ENCODE assay signal across 13 mouse cellular contexts in genomic region chr4:119865827-119866455, GRCm38 (mm10).
DNase-seq lines count a peak whose midpoint lies in the region; ATAC-seq and TF ChIP-seq lines count a peak whose summit lies in the region.
"Had no signal": no experiment of that assay in that cellular context is flagged by ENCODE, and none has a peak within 500 bp of the region (broad histone marks: within the 10 kb centered on the region; RNA-seq: fewer than 3 reads in every experiment).

No protein-coding gene starts in this region.

- no peaks in the 10 kb centered on the region for H3K36me3 ChIP-seq in hindbrain, postnatal 0 days (ENCODE audit: insufficient read depth, low read length)
- H3K36me3 ChIP-seq in hindbrain, embryonic 10.5 days, result no peaks in the 10 kb centered on the region
- H3K36me3 ChIP-seq in limb, embryonic 15.5 days, result no peaks in the 10 kb centered on the region
- H3K36me3 ChIP-seq in liver, embryonic 12.5 days, result no peaks in the 10 kb centered on the region

- WGBS in hindbrain, postnatal 0 days, result 59% methylated on average over 3 of the region's 3 CpGs
- 68% methylated on average over 3 of the region's 3 CpGs for WGBS in hindbrain, embryonic 10.5 days
- 37% methylated on average over 3 of the region's 3 CpGs for WGBS in limb, embryonic 15.5 days
- WGBS in liver, embryonic 12.5 days (ENCODE audit: insufficient replicate concordance), result 66% methylated on average over 3 of the region's 3 CpGs

- no peaks in the 10 kb centered on the region for H3K27me3 ChIP-seq in hindbrain, postnatal 0 days (ENCODE audit: insufficient read depth, low read length)
- no peaks in the 10 kb centered on the region for H3K27me3 ChIP-seq in hindbrain, embryonic 10.5 days (ENCODE audit: insufficient read depth, poor library complexity, severe bottlenecking)
- peaks cover 7% of the 10 kb centered on the region; the same call in 1 of the 2 replicates for H3K27me3 ChIP-seq in limb, embryonic 15.5 days
- H3K27me3 ChIP-seq in liver, embryonic 12.5 days (replicated peaks), result peaks cover 4% of the 10 kb centered on the region; the same call in 1 of the 2 replicates

- H3K9ac ChIP-seq in hindbrain, postnatal 0 days (replicated peaks; ENCODE audit: low read length), result 0 out of 2 replicates have a peak overlapping the region, but pooled peaks have one; percentile 1
- H3K9ac ChIP-seq in limb, embryonic 15.5 days, result no peak overlapping the region
- H3K9ac ChIP-seq in liver, embryonic 12.5 days, result no peak overlapping the region
- H3K9ac ChIP-seq: liver, postnatal 0 days had no signal

- no peaks in the 10 kb centered on the region for H3K9me3 ChIP-seq in hindbrain, postnatal 0 days (ENCODE audit: low read length)
- H3K9me3 ChIP-seq in hindbrain, embryonic 10.5 days, result no peaks in the 10 kb centered on the region
- H3K9me3 ChIP-seq in limb, embryonic 15.5 days, result no peaks in the 10 kb centered on the region
- H3K9me3 ChIP-seq in liver, embryonic 12.5 days (replicated peaks), result no peaks in the 10 kb centered on the region

- peaks cover 7% of the 10 kb centered on the region; the same call in 1 of the 2 replicates for H3K4me1 ChIP-seq in hindbrain, postnatal 0 days (ENCODE audit: insufficient read depth, low read length)
- no peaks in the 10 kb centered on the region for H3K4me1 ChIP-seq in hindbrain, embryonic 10.5 days (replicated peaks)
- H3K4me1 ChIP-seq in limb, embryonic 15.5 days, result peaks cover 9% of the 10 kb centered on the region
- no peaks in the 10 kb centered on the region for H3K4me1 ChIP-seq in liver, embryonic 12.5 days

- no peak for DNase-seq in hindbrain, postnatal 0 days (ENCODE audit: low spot score)
- DNase-seq in hindbrain, embryonic 10.5 days (ENCODE audit: low spot score), result no peak
- peak; percentile 81 for DNase-seq in NIH3T3 (ENCODE audit: low read depth)
- peak; percentile 66 for DNase-seq in gastrocnemius, adult 2 months
- DNase-seq in right cerebral cortex, postnatal 4 days, result no peak
- DNase-seq: cerebellum, adult 11-12 months; layer of hippocampus, adult 9-11 months; liver, postnatal 0 days had no signal

- intact Hi-C loops in gastrocnemius, adult 2 months (cut with DNase I), result no loop called here

- no peak for ATAC-seq in hindbrain, postnatal 0 days
- peak; percentile 45 for ATAC-seq in limb, embryonic 15.5 days (ENCODE audit: insufficient number of reproducible peaks, low FRiP score, low TSS enrichment, low read depth)
- ATAC-seq in inflammation-experienced regulatory T-cells, adult 6 months, result no peak
- no peak for ATAC-seq in liver, embryonic 12.5 days
- ATAC-seq: liver, postnatal 0 days had no signal

- no peak overlapping the region for H3K27ac ChIP-seq in hindbrain, postnatal 0 days
- H3K27ac ChIP-seq in hindbrain, embryonic 10.5 days, result no peak overlapping the region
- peak overlapping the region; percentile 12 for H3K27ac ChIP-seq in gastrocnemius, adult 2 months
- no peak overlapping the region; the same call in 1 of the 2 replicates for H3K27ac ChIP-seq in limb, embryonic 15.5 days
- no peak overlapping the region for H3K27ac ChIP-seq in liver, embryonic 12.5 days

- no peak overlapping the region for H3K4me3 ChIP-seq in hindbrain, postnatal 0 days (ENCODE audit: low read length)
- no peak overlapping the region for H3K4me3 ChIP-seq in hindbrain, embryonic 10.5 days
- H3K4me3 ChIP-seq in gastrocnemius, adult 2 months, result no peak overlapping the region
- no peak overlapping the region for H3K4me3 ChIP-seq in limb, embryonic 15.5 days
- no peak overlapping the region for H3K4me3 ChIP-seq in liver, embryonic 12.5 days
- H3K4me3 ChIP-seq: erythroblast, embryonic 14.5 days; myocyte had no signal

- no peak overlapping the region for H3K4me2 ChIP-seq in hindbrain, postnatal 0 days (ENCODE audit: low read depth, low read length)
- H3K4me2 ChIP-seq in limb, embryonic 15.5 days, result no peak overlapping the region
- no peak overlapping the region for H3K4me2 ChIP-seq in liver, embryonic 12.5 days

- TF ChIP-seq CTCF in hindbrain, postnatal 0 days (IDR thresholded peaks at IDR 0.05; ENCODE audit: low read depth), result no peak
- no peak for TF ChIP-seq CTCF in gastrocnemius, adult 2 months (IDR thresholded peaks at IDR 0.05)

Comparison
In these comparisons a context has a peak if more than half of its experiments do, and no peak if none do; other contexts are left out.
1. DNase-seq: peak in NIH3T3 (single experiment) and gastrocnemius, adult 2 months (single experiment); none in hindbrain, postnatal 0 days (single experiment), hindbrain, embryonic 10.5 days (single experiment) and right cerebral cortex, postnatal 4 days (single experiment).